Mouse (Mus musculus) lung, embryonic 14.5 days (tissue): ENCODE measurements at regions not wholly inside any gene's neighbourhood (a gene's known extent, or its start where the extent isn't known, plus 50 kb on each side); places are given as distances from the start of the nearest gene placed in this dataset.
A peak's percentile ranks its signal among the peaks of the same experiment; 100 is the strongest.

Experiments used
- ATAC-seq: fragments of 200-750 bp; cut with Nextera tagmentation; 2 replicates; pipeline ENCODE4 v1.8.0; 2017; ENCODE audit warnings: mild to moderate bottlenecking, moderate TSS enrichment, moderate library complexity; ENCODE audit not compliant: insufficient read depth
- DNase-seq: peaks from one replicate; pipeline ENCODE4 v3.0.0-alpha.2; 2015
- H3K27ac ChIP-seq: fragments of 300-500 bp; sonication (generic); 2 replicates; pipeline ENCODE4 v1.5.1; 2014; ENCODE audit warnings: low read depth, mild to moderate bottlenecking, moderate library complexity
- H3K27me3 ChIP-seq: fragments of 300-500 bp; sonication (generic); 2 replicates; pipeline ENCODE4 v1.6.1; 2014; ENCODE audit warnings: low read length, control low read depth; ENCODE audit not compliant: insufficient read depth
- H3K36me3 ChIP-seq: fragments of 300-500 bp; sonication (generic); 2 replicates; pipeline ENCODE4 v1.6.1; 2014; ENCODE audit warnings: control low read depth; ENCODE audit not compliant: insufficient read depth
- H3K4me1 ChIP-seq: fragments of 300-500 bp; sonication (generic); 2 replicates; pipeline ENCODE4 v1.6.1; 2014; ENCODE audit warnings: antibody characterized with exemption, control low read depth; ENCODE audit not compliant: insufficient read depth
- H3K4me2 ChIP-seq: fragments of 300-500 bp; sonication (generic); 2 replicates; pipeline ENCODE4 v1.6.1; 2014; ENCODE audit warnings: mild to moderate bottlenecking
- H3K4me3 ChIP-seq: fragments of 300-500 bp; sonication (generic); 2 replicates; pipeline ENCODE4 v1.5.1; 2014; ENCODE audit warnings: low read depth, low read length
- H3K9ac ChIP-seq: fragments of 300-500 bp; sonication (generic); 2 replicates; pipeline ENCODE4 v1.6.1; 2014
- H3K9me3 ChIP-seq: fragments of 300-500 bp; sonication (generic); 2 replicates; pipeline ENCODE4 v1.6.1; 2016; ENCODE audit warnings: low read depth, low read length, control low read depth
- CTCF ChIP-seq: IDR thresholded peaks from 2 replicates; pipeline ENCODE4 v1.5.1; 2016; ENCODE audit warnings: antibody characterized with exemption, low read depth
- WGBS: fragments of 180-500 bp; shearing (Covaris S2); extraction: QIAGEN DNeasy Blood & Tissue Kit; methylation state at CpG from one replicate; pipeline ENCODE4 v1.1.7; 2014; 5-methylcytosine and 5-hydroxymethylcytosine counted together

GRCm38 (mm10) chr8:112427721-112428389 lies 142.0 kb upstream of the Cntnap4 start:
- ATAC-seq: no peak
- WGBS: 52% methylated on average over 19 of the region's 19 CpGs
- Histone ChIP-seq H3K9me3 (no peaks in the 10 kb centered on the region), H3K27ac (no peak overlapping the region), H3K4me2 (no peak overlapping the region), H3K27me3 (no peaks in the 10 kb centered on the region), H3K36me3 (no peaks in the 10 kb centered on the region), H3K9ac (no peak overlapping the region), H3K4me1 (no peaks in the 10 kb centered on the region), H3K4me3 (no peak overlapping the region)
- no peak for DNase-seq
- TF ChIP-seq CTCF: no peak

GRCm38 (mm10) chr8:112411968-112412367 lies 157.9 kb upstream of the Cntnap4 start:
- Histone ChIP-seq H3K4me2 (no peak overlapping the region), H3K4me1 (no peaks in the 10 kb centered on the region), H3K27ac (no peak overlapping the region), H3K27me3 (no peaks in the 10 kb centered on the region), H3K9ac (no peak overlapping the region), H3K4me3 (no peak overlapping the region), H3K9me3 (no peaks in the 10 kb centered on the region), H3K36me3 (no peaks in the 10 kb centered on the region)
- ATAC-seq (no peak), DNase-seq (no peak)
- WGBS: 81% methylated on average over 5 of the region's 5 CpGs
- TF ChIP-seq CTCF: no peak

GRCm38 (mm10) chr8:112411213-112411612 lies 158.6 kb upstream of the Cntnap4 start:
- ATAC-seq: no peak
- peak; percentile 66 for TF ChIP-seq CTCF
- Histone ChIP-seq H3K4me2 (no peak overlapping the region), H3K36me3 (no peaks in the 10 kb centered on the region), H3K4me1 (no peaks in the 10 kb centered on the region), H3K9ac (no peak overlapping the region), H3K27me3 (no peaks in the 10 kb centered on the region), H3K4me3 (no peak overlapping the region), H3K9me3 (no peaks in the 10 kb centered on the region), H3K27ac (no peak overlapping the region)
- 23% methylated on average over 6 of the region's 6 CpGs for WGBS
- DNase-seq: peak; percentile 53

GRCm38 (mm10) chr8:112408211-112408735 lies 161.6 kb upstream of the Cntnap4 start:
- DNase-seq: no peak
- no peak for ATAC-seq
- Histone ChIP-seq H3K9me3 (no peaks in the 10 kb centered on the region), H3K27ac (no peak overlapping the region), H3K9ac (no peak overlapping the region), H3K4me2 (no peak overlapping the region), H3K4me1 (no peaks in the 10 kb centered on the region), H3K4me3 (no peak overlapping the region), H3K27me3 (no peaks in the 10 kb centered on the region), H3K36me3 (no peaks in the 10 kb centered on the region)
- WGBS: 82% methylated on average over 9 of the region's 9 CpGs
- no peak for TF ChIP-seq CTCF

GRCm38 (mm10) chr8:112404087-112404486 lies 165.8 kb upstream of the Cntnap4 start:
- H3K4me1 ChIP-seq: no peaks in the 10 kb centered on the region
- no peak for TF ChIP-seq CTCF
- H3K27ac ChIP-seq: no peak overlapping the region
- H3K9ac ChIP-seq: no peak overlapping the region
- no peak for ATAC-seq
- H3K27me3 ChIP-seq: no peaks in the 10 kb centered on the region
- WGBS: 7% methylated on average over 2 of the region's 2 CpGs
- no peak overlapping the region for H3K4me3 ChIP-seq
- H3K4me2 ChIP-seq: no peak overlapping the region
- no peaks in the 10 kb centered on the region for H3K36me3 ChIP-seq
- peak; percentile 70 for DNase-seq
- no peaks in the 10 kb centered on the region for H3K9me3 ChIP-seq

- H3K4me1 ChIP-seq: no peaks in the 10 kb centered on the region
- TF ChIP-seq CTCF: no peak
- no peaks in the 10 kb centered on the region for H3K27me3 ChIP-seq
- DNase-seq (no peak), ATAC-seq (no peak)
- H3K27ac ChIP-seq: no peak overlapping the region
- no peak overlapping the region for H3K4me3 ChIP-seq
- no peak overlapping the region for H3K9ac ChIP-seq
- no peak overlapping the region for H3K4me2 ChIP-seq
- WGBS: 34% methylated on average over 2 of the region's 2 CpGs
- H3K9me3 ChIP-seq: no peaks in the 10 kb centered on the region; the same call in 1 of the 2 replicates
- H3K36me3 ChIP-seq: no peaks in the 10 kb centered on the region
Observed at GRCm38 (mm10) chr8:112397438-112397837, 172.4 kb upstream of the Cntnap4 start.

- Histone ChIP-seq H3K4me3 (no peak overlapping the region), H3K36me3 (no peaks in the 10 kb centered on the region), H3K4me1 (no peaks in the 10 kb centered on the region), H3K9me3 (no peaks in the 10 kb centered on the region; the same call in 1 of the 2 replicates), H3K27ac (no peak overlapping the region), H3K9ac (no peak overlapping the region), H3K4me2 (no peak overlapping the region), H3K27me3 (no peaks in the 10 kb centered on the region)
- DNase-seq (no peak), ATAC-seq (no peak)
- no peak for TF ChIP-seq CTCF
- 70% methylated on average over 4 of the region's 4 CpGs for WGBS
Observed at GRCm38 (mm10) chr8:112390108-112390507, 179.7 kb upstream of the Cntnap4 start.
